Mouse (Mus musculus): Measurements from ENCODE around the gene Wipf1.
"Not testable (repeated sequence)": the region's sequence is repeated elsewhere in the genome, so short reads cannot be mapped to it uniquely, and the experiment has no call there.

Wipf1 gene

DNA sequence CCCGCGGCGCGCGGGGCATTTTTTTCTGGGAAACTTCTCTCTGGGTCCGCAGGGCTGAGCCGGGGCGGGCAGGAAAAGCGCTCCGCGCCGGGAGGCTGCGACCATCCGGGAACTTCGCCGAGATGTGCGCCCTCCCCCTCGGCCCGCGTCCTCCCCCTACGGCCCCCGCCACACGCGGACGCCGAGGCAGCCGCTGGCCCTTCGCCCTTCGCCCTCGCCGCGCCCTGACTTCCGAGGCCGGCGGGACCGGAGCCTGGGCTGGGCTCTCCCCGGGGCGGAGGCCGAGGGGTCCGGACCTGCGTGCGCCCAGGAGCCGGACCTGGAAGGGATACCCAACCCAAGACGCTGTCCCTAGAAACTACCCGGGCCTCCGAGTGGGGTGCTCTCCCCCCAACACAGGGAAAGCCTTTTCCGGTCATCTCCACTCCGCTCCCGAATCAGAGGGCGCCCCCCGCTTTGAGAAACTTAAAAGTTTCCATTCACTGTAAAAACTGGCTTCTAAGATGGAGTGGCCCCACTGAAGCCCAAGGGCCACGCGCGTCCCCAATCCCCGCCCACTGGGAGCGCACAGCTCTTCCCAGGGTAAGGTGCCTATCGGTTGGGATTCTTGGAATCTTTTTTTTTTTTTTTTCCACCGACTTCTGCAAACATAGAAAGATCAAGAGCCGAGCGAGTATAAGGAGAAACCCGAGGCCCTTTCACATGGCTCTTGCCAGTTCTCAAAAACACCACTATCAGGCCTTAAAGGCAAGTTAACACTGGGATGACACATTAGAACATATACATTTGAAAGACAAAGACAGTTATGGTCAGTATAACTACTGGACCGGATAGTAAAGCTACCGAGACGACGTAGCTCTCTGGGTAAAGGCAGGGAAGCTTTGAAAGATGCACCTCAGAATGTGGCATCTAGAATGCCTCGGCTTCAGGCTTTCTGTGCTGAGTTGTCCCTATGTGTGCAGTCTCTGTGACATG, at the start of gene Wipf1:
Gene Wipf1, minus strand, starts transcription at position 379 of the 975 bp plus-strand sequence.
- DNase-seq (ENCODE audit: low read depth, low spot score) = peak; percentile 82

DNA sequence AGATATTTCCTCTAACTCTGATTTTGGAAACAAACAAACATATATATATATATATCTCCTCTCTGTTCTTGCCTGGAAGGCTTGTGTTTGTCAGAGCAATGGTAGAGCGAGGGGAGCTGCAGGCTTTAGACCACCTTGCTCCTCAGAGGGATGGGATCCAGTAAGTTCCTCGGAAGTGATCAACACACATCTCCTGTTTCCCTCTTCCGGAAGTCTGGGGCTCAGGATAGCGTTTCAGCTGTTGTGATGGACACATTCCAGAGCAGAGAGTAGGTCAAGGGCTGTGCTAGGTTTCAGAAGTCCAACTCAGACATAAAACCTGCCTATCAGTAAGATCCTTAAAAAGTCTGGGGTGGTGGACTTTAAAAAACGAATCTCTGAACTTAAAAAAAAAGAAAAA, 49.6 kb upstream of the Wipf1 start:
- DNase-seq (ENCODE audit: low read depth, low spot score) = no peak

DNA sequence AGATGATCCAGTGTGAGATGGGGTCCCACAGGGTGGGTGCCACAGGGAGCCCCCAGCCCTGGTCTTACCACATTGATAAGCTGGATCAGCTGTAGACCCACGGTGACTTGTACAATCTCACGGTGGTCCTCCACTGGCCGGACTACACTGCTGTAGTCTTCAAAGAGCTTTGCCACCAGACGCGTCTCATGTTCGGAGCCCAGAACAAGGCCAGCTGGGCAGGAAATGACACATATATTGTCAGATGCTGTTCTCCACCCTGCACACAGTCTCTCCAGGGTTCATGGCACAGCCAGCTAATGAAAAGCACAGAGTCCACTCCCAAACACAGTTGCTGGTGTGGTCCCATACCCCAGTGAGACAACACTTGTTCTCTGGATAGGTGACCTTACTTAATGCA, 44.9 kb upstream of the Wipf1 start:
- DNase-seq (ENCODE audit: low read depth, low spot score) = no peak

DNA sequence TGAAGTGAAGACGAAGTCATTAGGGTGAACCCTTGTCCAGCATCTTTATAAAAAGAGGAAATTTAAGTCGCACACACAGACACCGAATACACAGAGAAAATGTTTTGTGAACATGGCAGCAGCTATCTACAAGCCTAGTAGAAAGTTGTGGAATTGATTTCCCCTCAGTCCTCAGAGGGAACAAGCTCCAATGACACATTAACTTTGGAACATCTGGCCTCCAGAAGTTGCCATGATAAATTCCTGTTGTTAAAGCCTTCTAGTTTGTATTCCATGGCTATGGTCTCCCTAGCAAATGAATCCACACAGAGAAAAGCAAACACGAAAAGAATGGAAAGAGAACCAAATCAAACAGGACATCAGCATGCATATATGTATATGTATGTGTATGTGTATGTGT, 44.0 kb upstream of the Wipf1 start:
- no peak for DNase-seq (ENCODE audit: low read depth, low spot score)

DNA sequence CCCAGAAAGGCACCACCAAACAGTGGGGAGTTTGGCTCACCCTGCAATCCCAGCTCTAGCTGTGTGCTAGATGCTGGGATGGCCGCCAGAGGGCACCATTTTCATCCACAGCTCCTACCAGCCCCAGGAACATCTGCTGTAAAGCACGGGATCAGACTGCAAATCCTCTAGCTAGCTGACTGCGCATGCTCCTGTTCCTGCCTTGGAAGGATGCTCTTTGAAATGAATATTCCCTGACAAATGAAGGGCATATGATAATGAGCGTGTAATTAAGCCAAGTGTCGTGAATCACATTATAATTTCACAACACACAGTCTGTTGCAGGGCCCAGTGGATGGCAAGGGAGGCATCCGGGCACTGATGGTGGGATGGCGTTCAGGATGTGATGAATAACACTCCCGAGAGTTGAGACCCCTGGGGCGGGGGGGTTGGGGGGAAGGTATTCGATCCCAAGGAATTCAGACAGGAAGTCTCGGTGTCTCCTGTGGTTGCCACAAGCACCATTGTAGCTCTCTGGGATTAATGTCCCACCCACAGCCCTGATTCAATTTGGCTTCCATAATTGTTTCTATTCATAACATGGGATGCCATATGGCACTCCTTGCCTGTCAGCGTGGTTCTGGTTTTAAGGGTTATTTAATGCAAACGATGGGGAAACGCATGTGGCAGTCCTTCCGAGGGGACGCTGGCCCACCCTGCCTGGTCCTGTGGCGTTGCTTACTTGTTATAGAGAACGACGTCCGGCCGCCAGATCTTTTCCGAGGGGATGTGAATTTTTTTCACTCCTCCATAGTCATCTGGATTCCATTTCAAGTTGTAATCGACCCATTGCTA, 43.2 kb upstream of the Wipf1 start:
- DNase-seq (ENCODE audit: low read depth, low spot score) = peak; percentile 92

DNA sequence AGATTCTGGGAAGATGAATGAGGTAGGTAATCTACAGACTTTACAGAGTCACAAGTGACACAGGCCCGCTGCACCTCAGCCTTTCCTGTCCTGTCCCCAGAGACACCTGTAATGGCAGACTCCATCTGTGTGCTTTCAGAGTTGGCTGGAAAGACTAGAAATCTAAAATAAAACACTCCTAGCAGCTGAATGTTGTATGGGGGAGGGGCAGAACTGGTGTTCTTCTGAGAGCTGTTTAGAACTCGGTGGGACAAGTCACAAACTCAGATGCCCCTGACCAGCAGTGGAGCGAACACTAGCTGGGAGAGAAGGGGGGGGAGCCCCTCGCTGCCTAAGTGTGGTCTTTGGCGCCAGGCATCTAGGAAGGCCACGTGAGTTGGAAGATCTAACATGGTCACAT, 42.4 kb upstream of the Wipf1 start:
- DNase-seq (ENCODE audit: low read depth, low spot score) = no peak

DNA sequence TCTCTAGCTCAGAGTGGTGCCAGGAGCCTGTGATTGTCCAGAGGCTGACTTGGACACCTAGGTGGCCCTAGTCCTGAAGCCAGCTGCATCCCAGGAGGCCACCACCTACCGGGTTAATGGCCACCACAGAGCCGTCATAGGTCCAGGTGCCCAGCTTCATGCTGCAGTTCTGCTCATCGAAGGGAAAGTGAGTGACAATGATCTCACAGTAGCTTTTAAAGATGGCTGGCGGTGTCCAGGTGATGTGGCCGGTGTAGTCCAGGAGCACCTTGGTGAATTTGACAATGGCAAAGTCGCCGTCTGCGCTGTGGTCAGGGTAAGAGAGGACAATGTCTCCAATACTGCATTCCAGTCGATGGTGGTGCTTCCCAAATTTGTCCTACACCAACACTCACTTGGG, 41.8 kb upstream of the Wipf1 start:
- DNase-seq (ENCODE audit: low read depth, low spot score) = no peak

DNA sequence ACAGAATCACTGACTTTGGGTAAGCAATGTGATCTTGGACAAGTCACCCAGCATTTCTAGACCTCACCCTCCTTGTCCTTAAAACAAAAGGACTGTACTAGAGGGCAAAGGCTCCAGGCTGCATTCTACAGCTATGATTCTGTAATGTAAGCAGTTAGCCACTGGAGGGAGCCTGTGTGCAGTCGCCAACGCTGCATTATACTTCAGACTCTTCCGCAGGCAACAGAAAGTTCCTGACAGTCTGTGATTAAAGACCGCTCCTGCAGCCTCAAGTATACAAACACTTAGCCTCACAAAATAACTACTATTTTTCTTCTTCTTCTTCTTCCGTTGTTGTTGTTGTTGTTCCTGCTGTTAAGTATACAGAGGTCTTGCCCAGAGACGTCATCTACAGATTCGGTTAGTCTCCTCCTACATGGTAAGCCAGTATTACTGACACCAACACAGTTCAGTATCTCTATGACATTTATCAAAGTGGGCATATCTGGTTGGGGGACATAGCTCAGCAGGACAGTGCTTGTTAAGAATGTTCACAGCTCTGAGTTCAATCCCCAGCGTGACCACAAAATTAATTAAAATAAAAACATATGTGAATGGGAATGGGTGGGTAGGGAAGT, 37.6 kb upstream of the Wipf1 start:
- DNase-seq (ENCODE audit: low read depth, low spot score) = peak; percentile 76

DNA sequence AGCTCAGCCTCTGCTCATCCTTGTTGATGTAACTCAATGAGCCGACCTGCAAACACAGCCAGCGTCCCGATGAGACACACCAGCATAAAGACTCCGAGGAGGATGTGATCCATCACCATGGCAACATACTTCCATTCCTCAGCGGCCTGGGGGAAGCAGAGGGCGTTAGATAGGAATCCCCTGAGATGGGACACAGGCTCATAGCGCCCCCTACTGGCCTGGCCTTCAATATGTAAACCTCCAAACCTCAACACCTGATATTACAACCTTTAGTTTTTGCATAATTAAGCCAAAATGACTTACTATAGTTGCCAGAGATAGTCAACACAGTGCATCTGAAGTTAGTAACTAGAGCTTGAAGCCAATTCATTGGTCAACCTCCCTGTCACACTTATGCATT, 36.6 kb upstream of the Wipf1 start:
- peak; percentile 47 for DNase-seq (ENCODE audit: low read depth, low spot score)

DNA sequence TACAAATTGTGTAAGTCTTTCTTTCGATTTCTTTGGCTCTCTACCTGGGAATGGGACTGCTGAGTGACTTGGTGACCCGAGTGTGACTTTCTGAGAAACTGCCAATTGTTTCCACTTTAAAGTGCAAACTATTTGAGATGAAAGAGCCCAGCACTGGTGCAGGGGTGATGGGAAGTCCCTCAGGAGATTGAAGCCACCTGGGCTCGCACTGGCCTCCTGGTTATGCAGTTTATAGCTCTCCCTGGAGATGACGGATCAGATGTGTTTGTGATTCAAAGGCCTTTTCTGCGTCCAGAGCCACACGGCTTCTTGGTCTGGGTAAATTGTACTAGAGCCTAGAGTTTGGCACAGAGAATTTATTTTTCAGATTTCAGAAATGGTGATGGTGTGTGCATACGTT, 34.2 kb upstream of the Wipf1 start:
- DNase-seq (ENCODE audit: low read depth, low spot score) = no peak

DNA sequence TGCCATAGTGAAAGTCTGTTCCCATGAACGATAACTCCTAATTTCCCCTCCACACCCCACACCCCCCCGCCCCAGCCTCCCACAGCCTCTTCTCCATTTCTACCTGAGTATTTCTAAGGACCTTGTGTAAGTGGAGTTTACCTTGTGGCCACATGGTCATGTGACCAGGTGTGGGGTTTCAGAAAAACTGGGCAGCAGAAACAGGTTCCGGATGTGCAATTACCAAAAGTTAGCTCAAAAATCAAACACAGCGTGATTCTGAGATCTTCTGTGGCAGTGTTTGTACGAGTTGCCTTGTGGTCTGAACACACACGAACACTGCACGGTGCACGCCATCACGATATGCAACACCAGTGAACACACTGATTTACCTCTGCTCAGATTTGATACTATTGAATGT, 33.1 kb upstream of the Wipf1 start:
- DNase-seq (ENCODE audit: low read depth, low spot score) = no peak

DNA sequence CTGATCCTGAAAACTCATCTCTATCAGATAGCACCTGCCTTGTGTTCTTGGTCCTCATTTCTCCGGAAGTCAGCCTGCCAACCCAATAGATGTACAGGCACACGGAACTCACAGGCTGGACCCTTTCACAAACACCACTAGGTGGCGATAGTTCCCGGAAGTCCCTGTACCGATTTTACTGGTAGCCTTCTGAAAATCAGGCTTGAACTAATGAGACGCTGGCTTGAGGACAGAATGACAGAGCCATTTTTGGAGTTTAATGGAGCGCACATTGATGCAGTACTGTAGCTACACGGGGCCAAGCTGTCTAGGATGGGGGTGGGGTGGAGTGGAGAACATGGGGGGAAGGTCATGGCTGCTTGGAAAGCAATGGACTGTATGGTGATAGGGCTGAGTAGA, 32.1 kb upstream of the Wipf1 start:
- DNase-seq (ENCODE audit: low read depth, low spot score) = peak; percentile 84

DNA sequence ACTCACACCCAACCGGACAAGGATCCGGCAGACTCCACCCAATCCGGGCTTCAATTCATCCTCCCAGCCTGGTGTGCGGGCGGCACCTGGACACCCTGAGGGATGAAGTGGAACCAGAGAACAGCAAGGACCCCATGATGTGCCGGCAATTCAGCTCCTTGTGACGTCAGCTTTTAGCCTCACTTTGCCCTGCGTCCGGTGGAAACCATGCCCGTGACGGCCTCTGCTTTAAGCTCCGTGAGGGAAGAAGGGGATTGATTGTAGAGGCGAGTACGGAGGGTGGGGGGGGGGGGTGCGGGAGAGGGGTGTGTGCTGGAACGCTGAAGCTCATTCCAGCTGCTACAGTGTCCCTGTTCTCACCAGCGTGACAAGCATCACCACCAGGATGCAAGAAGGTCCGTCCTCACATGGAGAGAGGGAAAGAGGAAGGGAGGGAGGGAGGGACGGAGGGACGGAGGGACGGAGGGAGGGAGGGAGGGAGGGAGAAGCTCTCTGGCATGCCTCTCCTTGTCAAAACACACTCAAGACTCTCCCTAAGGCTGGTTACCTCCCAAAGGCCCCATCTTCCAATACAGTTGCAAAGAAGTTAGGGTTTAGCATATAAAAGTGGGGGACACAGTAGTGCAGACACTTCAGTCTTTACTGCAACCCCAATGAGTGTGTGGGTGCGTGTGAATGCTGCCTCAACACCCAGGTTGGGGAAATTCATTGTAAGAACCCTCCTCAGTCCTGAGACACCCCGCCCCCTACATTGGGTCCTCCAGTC, 31.5 kb upstream of the Wipf1 start:
- peak; percentile 41 for DNase-seq (ENCODE audit: low read depth, low spot score)

DNA sequence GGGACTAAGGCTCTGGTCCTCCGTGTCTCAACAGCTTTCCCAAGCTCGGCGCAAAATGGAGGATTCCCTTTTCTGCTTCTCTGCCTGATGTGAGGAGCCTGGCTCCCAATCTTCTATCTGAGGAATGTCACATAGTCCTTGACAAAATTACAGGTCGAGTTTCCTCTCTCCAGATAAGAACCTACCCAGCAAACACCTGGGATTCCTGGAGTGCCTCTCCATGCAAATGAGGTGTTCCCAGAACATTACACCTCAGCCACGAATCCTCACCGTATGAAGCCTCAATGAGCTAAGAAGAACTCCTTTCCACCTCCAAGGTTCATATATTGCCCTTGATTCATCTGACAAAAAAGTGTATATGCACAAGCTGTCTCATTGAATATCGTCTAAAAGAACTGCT, 30.9 kb upstream of the Wipf1 start:
- DNase-seq (ENCODE audit: low read depth, low spot score) = no peak

DNA sequence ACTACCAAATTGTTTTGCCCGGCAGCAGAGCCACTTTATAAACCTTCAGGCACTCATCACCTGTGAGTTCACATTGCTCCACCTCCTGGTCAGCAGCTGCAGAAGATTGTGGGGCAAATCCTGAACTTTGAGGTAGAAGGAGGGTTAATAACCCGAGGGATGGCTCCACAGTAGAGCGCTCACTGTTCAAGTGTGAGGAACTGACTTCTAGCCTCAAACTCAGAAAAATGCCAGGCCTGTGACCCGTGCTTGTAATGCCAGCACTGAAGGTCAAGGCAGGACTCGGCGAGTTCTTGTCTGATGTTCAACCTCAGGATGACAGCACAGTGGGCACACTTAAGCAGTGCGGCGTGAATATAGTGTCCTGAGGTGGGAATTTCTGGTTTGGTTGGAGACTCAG, 28.4 kb upstream of the Wipf1 start:
- no peak for DNase-seq (ENCODE audit: low read depth, low spot score)

DNA sequence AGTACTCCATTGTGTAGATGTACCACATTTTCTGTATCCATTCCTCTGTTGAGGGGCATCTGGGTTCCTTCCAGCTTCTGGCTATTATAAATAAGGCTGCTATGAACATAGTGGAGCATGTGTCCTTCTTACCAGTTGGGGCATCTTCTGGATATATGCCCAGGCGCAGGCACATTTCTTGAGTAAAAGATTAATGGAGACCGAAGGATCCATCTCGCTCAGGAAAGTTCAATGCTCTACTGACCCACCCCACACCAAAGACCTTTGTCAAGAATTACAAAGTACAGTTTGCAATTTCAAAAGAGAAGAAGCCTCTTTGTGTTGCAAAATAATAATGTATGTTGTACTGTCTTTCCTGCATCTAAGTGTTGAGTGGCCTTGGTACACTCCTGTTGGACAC, 27.5 kb upstream of the Wipf1 start:
- not testable (repeated sequence) for DNase-seq (ENCODE audit: low read depth, low spot score)

DNA sequence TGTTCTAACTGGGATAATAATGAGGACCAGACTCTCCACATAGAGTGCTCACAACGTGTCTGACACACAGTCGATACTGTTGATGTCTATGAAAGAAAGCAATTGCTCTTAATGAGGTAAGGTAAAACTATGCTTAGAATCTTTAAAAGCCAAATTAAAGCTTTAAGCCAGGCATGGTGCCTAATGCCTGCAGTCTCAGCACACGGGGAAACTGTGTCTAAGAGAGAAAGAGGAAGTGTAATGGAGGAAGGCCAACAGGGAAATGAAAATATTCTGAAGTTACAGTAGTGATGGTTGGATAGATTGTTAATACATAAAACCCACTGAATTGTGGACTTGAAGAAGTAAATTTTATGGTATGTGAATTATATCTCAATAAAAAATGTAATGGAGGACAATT, 24.9 kb upstream of the Wipf1 start:
- DNase-seq (ENCODE audit: low read depth, low spot score) = no peak

DNA sequence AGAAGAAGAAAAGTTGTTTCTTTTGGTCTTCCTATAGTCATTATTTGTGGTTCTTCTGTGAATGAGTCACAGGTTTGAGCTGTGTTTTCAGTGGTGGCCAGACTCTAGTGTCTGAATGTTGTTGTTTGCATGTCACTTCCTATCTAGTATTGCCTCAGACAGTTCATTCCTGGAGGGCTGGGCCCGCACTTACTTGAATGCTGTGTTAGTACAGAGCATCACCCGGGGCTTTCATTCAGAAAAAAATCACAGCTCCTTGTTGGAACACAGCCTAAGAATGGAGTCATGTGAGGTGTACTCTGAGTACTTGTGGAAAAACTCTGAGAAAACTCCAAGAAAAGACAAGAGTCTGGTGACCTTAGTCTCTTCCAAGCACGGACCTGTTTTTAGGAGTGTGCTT, 23.4 kb upstream of the Wipf1 start:
- no peak for DNase-seq (ENCODE audit: low read depth, low spot score)

DNA sequence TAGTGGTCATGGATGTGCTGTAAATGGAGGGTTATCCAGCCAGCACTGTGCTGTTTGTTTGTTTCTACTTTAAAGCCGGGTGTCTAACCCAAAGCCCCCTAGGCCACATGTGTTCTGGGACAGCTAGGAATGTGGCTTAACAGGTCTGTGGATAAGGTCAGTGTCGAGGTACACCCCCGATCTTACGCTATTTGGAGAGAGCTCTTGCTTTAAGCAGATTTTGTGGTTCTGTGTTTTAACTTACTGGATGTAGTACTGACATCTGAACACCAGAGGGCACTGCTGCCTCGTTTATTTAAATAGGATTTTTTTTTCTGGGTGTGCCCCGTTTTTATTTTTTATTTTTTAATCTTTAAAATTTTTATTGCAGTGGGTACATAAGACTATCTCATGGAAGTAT, 21.2 kb upstream of the Wipf1 start:
- DNase-seq (ENCODE audit: low read depth, low spot score) = peak; percentile 63

DNA sequence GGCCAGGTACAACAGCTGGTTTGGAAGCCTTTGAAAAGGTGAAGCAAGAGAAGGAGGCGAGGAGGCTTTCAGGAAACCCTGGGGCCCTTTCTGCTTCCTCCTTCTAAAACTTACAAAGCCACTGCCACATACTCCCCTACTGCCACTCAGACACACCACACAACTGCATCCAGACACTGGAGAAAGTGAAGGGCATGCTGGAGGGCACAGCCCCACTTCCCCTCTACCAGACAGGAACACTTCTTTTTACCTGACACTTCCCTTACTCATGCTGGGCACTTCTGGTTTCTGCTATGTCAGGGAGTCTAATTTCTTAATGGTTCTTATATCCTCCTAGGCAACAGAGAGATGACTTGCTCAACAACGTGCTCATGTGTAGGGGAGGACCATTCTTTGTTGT, 19.0 kb upstream of the Wipf1 start:
- DNase-seq (ENCODE audit: low read depth, low spot score) = no peak

DNA sequence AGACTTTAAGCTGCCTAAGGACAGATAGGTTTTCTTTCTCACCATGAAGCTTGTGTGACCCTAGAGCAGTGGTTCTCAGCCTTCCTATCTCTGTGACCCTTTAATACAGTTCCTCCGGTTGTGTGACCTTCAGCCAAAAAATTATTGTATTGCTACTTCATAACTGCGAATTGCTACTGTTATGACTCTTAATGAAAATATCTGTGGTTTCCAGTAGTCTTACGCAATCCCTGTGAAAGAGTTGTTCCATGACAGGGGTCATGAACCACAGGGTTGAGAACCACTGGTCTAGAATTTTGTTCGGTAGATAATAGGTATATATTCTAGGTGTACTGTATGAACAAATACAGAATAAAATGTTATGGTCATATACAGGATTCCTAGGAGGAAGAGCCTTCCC, 17.7 kb upstream of the Wipf1 start:
- DNase-seq (ENCODE audit: low read depth, low spot score) = no peak

DNA sequence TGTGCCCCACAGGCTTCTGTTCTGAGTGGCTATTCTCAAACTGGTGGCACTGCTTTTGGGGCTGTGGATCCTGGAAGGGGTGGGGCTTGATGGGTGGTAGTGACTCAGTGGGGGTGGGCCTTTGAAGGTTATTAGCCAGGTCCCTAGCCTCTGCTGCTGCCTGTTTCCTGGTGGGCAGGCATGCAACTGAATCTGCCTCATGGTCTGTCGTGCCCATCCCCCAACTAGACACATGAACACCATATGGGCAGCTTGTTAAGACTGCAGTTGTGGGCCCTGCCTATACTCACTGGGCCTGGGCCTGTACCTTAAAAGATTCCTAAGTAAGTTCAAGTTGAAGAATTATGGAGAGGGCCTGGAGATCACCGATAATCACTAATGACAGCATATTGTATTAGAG, 16.0 kb upstream of the Wipf1 start:
- DNase-seq (ENCODE audit: low read depth, low spot score) = peak; percentile 61
